Mouse (Mus musculus): Measurements from ENCODE around the gene Cpne6.

DNA sequence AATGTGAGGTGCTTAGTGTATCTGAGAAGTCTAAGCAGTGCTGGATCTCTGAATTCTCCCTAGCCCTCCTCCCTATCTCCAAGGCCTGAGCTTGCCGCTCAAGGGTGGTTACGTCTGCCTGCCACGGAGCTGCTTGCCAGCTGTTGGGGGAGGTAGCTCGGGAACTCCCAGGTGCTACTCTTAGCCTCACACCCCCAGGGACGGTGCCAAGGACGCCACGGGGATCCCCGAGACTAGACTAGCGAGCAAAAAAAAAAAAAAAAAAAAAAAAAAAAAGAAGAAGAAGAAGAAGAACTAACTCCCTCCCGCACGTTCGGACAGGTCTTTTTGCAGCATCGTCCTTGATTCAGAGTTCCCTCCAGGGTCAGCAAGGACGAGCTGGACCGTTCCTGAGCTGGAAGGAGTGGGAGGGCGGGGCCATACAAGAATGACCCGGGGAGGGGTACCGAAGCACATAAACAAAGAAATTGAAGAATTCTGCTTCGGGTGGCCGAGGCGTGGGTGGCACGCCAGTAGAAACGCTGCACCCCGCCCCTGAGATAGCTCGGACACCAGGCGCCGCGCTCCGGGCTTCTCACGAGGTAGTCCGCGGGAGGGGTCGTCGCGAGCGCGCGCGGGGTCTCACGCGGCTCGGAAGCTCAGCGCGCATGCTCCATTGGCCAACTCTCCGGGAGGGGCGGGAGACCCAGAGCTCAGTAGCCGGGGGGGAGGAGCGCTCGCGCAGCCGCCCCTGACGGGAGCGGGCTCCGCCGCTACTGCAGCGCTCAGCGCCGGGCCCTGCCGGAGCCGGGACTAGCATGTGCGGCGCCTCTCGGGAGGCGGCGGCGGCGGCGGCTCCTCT, 19.7 kb upstream of the Cpne6 start, which contains the start of gene Carmil3:
- TF ChIP-seq JUN (IDR thresholded peaks at IDR 0.05; ENCODE audit: insufficient read depth, low read depth, low read length) (no peak), CTCF (conservative IDR thresholded peaks at IDR 0.05 in 1 of 2, IDR thresholded peaks at IDR 0.05 in 1 of 2; ENCODE audit: low read depth in 2 of 2, low read length in 2 of 2) (no peak), MAFK (IDR thresholded peaks at IDR 0.05; ENCODE audit: insufficient replicate concordance, low read length) (no peak), POLR2A (IDR thresholded peaks at IDR 0.05; ENCODE audit: low read depth, low read length) (no peak), IRF4 (IDR thresholded peaks at IDR 0.05; ENCODE audit: low read depth, low read length) (peak; percentile 56; the same call in 1 of the 2 replicates), KAT2A (IDR thresholded peaks at IDR 0.05; ENCODE audit: insufficient replicate concordance, low read length) (0 out of 2 replicates have a peak, but pooled peaks have one; percentile 32), HCFC1 (IDR thresholded peaks at IDR 0.05; ENCODE audit: low read depth, low read length) (no peak), ETS1 (conservative IDR thresholded peaks at IDR 0.05; ENCODE audit: low read depth, low read length) (peak; percentile 82), MYC (IDR thresholded peaks at IDR 0.05; ENCODE audit: low read depth, low read length) (no peak), EP300 (IDR thresholded peaks at IDR 0.05; ENCODE audit: low read length) (peak; percentile 55; the same call in 1 of the 2 replicates), TCF12 (IDR thresholded peaks at IDR 0.05; ENCODE audit: low read depth, low read length) (peak; percentile 60; the same call in 1 of the 2 replicates), POLR2AphosphoS2 (IDR thresholded peaks at IDR 0.05; ENCODE audit: low read depth, low read length) (no peak), ZMIZ1 (IDR thresholded peaks at IDR 0.05; ENCODE audit: low read depth, low read length) (no peak)
